15 mouse cellular contexts compared by ENCODE assay signal in genomic region chrX:93368211-93368610, GRCm38 (mm10).
"Had no signal": no experiment of that assay in that cellular context is flagged by ENCODE, and none has a peak within 500 bp of the region (broad histone marks: within the 10 kb centered on the region; RNA-seq: fewer than 3 reads in every experiment).

No protein-coding gene starts in this region.

- H3K4me1 ChIP-seq: neural tube, embryonic 15.5 days; stomach, embryonic 15.5 days had no signal

- DNase-seq: retina, postnatal 1 day; right cerebral cortex, adult 18-20 months; right cerebral cortex, postnatal 14 days; right cerebral cortex, postnatal 25 days; right cerebral cortex, postnatal 4 days; spleen, adult 18-20 months; thymus, adult 18-20 months; thymus, adult 2 months; thymus, postnatal 14 days; thymus, postnatal 25 days; thymus, postnatal 36 days; thymus, postnatal 4 days had no signal

- H3K4me3 ChIP-seq: neural tube, embryonic 15.5 days; stomach, embryonic 15.5 days had no signal

- H3K27ac ChIP-seq: neural tube, embryonic 15.5 days; stomach, embryonic 15.5 days; stomach, postnatal 0 days had no signal
